Mouse (Mus musculus): Measurements from ENCODE around the gene Lyg2. TPM values are rescaled to one million over a fixed set of nuclear protein-coding genes. Genes with fewer than 3 reads are reported as not detected.

Lyg2 gene
- not detected in 2 replicates for total RNA-seq (2023)

DNA sequence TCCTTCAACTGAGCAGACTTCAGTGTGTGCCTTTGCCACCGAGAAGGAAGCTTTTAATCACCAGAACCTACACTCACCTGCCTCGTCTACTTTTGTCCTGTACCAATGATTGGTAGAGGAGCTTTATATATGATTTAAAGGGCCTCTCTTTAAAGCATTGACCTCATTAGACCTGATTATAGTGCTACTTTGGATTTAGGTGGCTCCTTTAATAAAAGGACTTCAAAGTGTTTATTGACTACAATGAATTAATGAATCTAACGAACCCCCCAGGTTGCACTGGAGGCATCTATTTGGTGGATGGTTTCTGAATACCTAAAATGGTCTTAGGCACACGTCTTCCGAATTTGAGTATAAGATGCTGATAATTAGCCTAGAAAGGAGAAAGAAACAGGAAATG, at the start of gene Lyg2:
Gene Lyg2, minus strand, starts transcription at position 101 of the 400 bp plus-strand sequence.

DNA sequence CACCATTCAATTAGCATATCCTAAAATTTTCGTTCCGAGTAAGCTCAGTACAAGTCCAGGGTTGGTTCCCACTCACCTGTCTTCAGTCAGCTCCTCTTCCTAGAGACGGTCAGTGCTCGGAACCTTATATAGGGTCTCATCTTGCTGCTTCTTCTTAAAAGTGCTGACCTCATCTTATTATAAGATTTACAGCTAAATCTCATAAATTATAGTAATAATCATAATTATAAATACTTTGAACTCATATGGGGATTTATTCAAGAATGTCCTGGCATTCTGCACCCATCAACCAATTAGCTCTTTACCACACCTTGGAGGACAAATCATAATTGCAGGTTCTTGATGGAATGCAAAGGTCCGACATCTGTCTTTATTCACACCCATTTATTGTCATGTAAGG, 41.4 kb upstream of the Lyg2 start, which contains the start of gene Lyg1:
Gene Lyg1, minus strand, starts transcription at position 101 of the 400 bp plus-strand sequence.

DNA sequence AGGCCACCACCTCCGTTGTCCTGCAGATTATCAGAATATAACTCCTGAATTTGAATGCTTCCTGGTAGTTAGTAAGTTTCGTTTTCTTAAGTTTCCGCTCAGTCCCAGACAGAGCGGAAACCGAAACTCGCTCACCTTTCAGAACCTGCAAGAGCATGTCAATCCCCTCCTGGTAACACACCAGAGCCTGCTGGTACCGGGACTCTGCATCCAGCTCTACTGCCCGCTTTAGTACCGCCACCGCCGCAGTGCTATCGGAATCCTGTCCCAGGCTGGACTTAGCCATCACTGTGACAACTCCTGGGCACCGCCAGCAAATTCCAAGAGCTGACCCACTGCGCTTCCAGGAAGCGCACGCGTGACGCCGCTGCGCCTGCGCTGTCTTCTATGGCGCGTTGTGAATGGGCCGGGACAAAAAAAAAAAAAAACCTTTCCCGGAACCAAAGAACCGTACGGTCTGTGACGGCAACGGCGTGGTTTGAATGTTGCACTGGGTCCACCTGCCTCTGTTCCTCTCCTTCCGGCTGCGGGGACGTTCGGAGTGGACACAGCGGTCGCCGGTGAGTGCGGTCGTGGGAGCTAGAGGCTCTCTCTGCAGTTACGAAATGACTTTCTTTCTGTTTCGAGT, 26.2 kb downstream of the Lyg2 start, which contains the start of the genes Mitd1 and Mrpl30:
Gene Mitd1, minus strand, starts transcription at position 387 of the 628 bp plus-strand sequence.
Gene Mrpl30, plus strand, starts transcription at position 453 of the 628 bp plus-strand sequence.

DNA sequence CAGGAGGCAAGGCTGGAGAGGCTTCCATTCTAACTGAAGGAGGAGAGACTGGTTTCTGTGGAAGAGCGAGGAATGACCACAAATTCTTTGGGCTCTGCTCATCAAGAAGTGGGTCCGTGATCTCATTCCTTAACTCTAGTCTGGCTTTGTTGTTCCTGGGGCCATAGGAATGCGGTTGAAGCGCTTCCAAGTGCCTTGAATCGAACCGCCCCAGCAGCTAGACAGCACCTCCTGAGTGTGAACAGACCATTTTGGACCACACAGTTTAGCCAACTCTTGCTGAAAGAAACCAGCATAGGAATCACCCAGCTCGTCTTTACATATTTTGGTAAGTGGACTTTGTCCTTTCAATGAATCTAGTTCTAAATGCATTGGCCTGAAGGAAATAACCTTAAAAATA, 44.6 kb downstream of the Lyg2 start, which contains the start of gene Lipt1:
Gene Lipt1, plus strand, starts transcription at position 35 of the 400 bp plus-strand sequence.

DNA sequence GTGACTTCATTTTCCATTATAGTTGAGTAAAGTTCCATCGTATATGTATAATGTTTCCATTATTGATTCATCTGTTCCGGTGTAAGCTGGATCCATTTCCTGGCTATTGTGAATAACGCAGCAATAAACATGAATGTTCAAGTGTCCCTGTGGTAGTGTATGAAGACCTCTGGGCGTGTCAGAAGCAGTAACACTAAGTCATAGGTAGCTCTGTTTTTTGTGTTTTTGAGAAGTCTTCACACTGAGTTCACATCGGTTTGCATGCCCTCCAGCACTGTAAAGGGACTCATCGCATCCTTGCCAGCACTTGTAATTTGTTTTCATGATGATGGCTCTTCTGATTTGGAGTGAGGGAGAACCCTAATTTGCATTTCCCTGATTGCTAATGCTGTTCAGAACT, 50.0 kb downstream of the Lyg2 start, which contains the start of gene Tsga10:
Gene Tsga10, minus strand, starts transcription at position 144 of the 400 bp plus-strand sequence.

Other genes starting within 250 kb of the Lyg2 start
- not detected in 2 replicates for gene 2010300C02Rik, start 196.4 kb downstream of the Lyg2 start, total RNA-seq (2023)
- 4.8 and 7.6 TPM in 2 replicates for gene Tsga10, start 50.1 kb downstream of the Lyg2 start, total RNA-seq (2023)
- gene Lipt1, start 44.8 kb downstream of the Lyg2 start, total RNA-seq (2023), result 1.1 TPM in 1 of 2 replicates, not detected in the other
- gene Mitd1, start 26.1 kb downstream of the Lyg2 start, total RNA-seq (2023), result 4.4 and 5.1 TPM in 2 replicates
- gene Mrpl30, start 26.0 kb downstream of the Lyg2 start, total RNA-seq (2023), result 39.9 and 71.5 TPM in 2 replicates
- gene Lyg1, start 41.3 kb upstream of the Lyg2 start, total RNA-seq (2023), result not detected in 2 replicates
- gene Txndc9, start 81.4 kb upstream of the Lyg2 start, total RNA-seq (2023), result 41.0 and 48.0 TPM in 2 replicates
- gene Eif5b, start 81.5 kb upstream of the Lyg2 start, total RNA-seq (2023), result 12.7 and 15.6 TPM in 2 replicates
- 25.0 and 25.6 TPM in 2 replicates for gene Rev1, start 213.3 kb upstream of the Lyg2 start, total RNA-seq (2023)

All from neutrophil, adult 65 days (primary cell).